Mouse (Mus musculus) kidney, adult 18-20 months (tissue): ENCODE measurements around the gene Gm13090.

Experiments used
- DNase-seq: peaks from one replicate; pipeline ENCODE4 v3.0.0; 2021

Gene Gm13090

GRCm38 (mm10) chr4:151103646-151104045, 14.3 kb downstream of the Gm13090 start:
- DNase-seq: no peak

DNA sequence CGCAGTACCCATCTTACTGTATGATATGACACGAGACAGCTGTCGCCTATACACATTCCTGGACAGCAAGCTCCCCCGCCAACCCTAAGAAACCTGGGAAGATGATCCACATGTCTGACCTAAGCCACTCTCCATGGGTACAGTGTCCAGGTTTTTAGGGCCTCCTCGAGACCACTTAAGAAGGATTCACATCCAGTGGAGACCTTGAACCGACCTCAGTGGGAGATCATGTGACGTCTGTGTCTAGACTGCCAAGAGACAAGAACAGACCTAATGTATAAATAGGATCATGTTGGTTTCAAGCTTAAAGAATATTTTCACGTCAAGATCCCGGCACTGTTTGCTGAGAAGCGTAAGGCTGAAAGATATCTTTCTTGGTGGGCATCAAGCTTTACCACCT, 14.8 kb downstream of the Gm13090 start:
- no peak for DNase-seq

DNA sequence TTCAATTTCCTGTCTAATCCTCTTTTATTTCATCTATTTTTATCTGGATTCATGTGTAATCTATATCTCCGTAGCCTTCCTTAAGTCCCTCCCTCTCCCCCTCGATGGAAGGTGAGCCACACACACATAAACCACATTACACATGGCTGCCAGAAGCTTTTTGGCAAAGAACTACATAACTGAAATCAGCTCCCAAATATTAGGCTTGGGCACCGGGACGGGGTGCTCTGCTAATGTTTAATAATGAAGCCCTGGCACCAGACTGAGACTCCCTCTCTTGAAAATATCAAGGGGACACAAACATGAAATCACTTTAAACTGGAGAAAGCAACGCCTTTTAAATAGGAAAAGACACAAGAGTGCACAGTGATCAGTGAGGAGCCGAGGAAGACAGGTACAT, 16.5 kb downstream of the Gm13090 start:
- no peak for DNase-seq

GRCm38 (mm10) chr4:151106468-151106867, 17.1 kb downstream of the Gm13090 start:
- DNase-seq: no peak

DNA sequence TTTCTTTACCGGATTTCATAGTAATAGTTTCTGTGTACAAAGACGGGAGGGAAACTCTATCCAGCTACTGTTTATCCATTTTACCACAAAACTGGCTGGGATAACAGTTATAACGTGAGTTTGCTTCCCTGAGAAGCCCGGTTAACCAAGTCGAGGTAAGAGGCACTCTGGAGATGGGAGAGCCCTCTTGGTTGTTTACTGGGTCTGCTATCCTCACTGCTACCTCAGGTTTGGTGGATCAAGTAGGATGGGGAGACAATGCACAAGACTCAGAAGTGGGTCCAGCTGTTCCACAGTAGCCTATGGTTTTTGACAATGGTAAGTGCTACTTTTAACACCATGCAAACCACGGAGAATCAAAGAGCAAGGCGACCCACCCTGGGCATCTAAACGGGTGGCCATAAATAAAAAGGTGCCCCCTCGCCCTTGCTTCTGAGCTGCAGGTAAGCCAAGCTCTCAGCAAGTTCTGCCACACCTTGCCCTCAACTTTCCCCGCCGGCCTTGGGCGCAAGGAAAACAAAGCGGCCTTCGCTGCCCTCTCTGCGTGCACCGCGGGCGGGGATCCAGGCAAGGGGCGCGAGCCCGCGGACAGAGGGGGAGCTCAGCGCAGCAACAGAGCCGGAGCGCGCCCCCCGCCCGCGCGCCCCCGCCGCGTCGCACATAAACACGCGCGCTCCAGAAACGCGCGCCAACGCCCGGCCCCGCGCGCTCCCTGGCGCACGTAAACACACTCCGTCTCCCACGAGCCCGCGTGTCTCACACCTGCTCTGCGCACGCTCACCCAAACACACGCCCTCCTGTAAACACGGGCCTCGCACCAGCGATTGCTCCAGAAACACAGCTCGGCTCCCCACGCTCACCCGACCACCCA, 18.0 kb downstream of the Gm13090 start:
- DNase-seq: no peak

DNA sequence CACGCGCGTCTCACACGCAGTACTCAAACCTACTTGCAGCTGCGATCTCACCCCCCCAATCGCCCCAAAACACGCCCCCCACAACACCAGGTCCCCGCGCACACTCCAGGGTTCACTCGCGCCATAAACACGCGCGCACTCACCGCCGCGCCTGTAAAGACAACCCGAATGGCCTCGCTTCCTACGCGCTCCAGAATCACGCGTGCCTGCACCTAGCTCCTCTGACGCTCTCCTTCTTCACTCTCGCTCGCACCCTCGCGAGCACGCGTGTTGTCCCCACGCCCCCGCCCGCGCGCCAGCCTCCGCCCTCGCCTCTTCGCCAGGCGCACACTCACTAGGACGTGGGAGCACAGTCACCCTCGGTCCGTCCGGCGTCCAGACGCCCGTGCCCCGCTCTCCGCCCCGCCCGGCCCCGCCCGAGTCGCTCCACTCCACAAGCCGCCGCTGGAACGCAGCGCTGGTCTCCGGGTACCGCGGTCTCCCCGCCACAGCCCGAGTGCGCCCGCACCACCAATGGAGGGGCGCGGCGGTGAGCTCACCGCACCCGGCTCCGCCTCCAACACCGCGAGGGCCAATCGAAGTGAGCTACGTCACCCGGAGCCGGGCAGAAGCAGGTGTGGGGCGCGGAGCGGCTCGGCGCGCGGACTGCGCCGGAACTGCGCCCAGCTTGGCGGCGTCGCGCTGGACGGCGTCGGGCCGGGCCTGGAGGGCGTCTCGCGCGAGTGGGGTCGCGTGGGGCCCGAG, 18.8 kb downstream of the Gm13090 start:
- peak; percentile 80 for DNase-seq

- DNase-seq: no peak
Observed at GRCm38 (mm10) chr4:151108834-151109241, 19.5 kb downstream of the Gm13090 start.

DNA sequence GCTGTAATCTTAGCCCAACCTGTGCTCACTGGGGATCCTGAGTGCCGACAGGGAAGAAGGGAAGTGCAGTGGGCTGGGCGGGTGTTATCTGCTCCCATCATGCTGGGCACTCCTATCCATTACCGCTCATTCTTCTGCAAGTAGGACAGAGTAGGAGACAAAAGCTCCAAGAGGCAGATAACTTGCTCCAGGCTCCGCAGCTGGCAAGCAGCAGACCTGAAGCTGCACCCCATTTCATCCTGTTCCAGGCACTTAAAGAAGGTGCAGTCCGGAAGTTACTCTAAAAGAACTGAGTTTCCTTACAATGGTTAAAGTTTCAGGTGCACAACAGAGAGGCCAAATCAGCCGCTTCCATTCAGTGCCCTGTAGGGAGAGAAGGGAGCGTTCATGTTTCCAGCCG, 21.9 kb downstream of the Gm13090 start:
- DNase-seq: no peak

DNA sequence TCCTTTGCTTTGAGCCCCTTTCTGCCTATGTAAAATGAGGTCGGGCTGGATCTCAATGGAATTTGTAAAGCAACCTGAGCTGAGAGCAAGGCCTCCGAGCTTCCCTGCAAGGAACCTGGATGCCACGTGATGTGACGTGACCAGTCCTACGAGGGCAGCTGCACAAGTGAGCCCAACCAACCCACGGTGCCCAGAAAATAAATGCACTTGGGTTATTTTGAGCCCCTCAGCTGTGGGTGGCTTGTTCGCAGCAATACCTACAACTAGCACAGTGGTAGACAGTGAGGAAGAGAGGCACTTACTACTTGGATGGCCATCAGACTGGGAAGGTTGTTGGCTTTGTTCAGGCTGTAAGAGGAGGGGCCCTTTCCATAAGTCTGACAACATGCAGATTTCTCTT, 25.2 kb downstream of the Gm13090 start:
- DNase-seq: no peak

DNA sequence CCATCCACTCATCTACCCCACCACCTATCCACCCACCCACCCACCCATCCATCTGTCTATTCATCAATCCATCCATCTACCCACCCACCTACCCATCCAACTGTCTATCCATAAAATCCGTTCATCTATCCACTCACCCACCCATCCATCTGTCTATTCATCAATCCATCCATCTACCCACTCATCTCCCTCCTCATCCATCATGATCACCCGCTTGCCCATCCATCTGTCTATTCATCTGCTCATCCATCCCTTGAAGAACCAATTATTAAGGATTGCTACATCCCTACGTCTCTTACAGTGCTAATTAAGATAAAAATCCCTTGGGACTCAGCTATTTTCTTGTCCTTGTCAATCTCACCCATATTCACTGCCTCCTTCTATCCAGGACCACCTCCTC, 29.5 kb downstream of the Gm13090 start:
- no peak for DNase-seq

DNA sequence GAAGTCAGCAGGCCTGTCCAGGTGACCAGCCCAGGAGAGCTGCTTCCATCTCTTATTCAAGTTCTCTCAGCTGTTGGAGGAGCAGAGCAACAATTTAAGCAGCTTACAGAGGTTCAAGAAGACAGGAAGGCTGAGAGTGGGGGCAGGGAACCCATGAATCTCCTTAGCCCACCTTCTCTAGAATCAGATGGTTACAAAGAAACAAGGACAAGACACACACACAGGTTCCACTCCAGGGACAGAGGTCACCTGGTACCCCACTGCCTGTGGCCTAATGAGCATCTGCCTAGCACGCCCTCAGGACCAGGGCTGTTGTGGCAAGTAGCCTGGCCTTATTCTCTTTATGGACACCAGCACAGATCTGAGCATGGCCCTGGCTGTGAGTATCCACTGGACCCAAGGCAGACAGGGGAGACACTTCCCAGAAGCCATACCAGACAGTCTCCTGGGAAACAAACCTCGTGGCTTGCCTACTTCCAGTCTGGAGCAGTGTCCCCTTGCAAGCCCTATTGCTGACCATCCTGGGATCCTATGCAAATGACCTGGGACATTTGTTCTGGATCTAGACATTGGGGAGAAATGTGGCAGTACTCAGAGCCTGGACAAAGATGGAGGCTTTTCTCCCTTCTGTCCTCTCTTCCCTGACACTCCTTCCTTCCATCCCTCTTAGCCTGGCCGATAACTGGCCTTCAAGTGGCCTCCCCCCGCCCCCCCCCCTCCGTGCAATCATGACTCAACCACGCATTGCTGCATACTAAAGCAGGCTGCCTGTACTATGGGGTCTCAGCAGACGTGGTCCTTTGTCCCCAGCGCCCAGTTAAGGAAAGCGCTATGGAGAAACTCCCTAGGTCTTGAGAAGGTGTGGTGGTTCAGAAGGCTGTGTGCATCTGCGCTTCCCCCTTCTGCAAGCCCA, 38.5 kb downstream of the Gm13090 start:
- no peak for DNase-seq

- DNase-seq: peak; percentile 22
Observed at GRCm38 (mm10) chr4:151128641-151129541, 39.5 kb downstream of the Gm13090 start.

GRCm38 (mm10) chr4:151129725-151130557, 40.6 kb downstream of the Gm13090 start:
- no peak for DNase-seq

DNA sequence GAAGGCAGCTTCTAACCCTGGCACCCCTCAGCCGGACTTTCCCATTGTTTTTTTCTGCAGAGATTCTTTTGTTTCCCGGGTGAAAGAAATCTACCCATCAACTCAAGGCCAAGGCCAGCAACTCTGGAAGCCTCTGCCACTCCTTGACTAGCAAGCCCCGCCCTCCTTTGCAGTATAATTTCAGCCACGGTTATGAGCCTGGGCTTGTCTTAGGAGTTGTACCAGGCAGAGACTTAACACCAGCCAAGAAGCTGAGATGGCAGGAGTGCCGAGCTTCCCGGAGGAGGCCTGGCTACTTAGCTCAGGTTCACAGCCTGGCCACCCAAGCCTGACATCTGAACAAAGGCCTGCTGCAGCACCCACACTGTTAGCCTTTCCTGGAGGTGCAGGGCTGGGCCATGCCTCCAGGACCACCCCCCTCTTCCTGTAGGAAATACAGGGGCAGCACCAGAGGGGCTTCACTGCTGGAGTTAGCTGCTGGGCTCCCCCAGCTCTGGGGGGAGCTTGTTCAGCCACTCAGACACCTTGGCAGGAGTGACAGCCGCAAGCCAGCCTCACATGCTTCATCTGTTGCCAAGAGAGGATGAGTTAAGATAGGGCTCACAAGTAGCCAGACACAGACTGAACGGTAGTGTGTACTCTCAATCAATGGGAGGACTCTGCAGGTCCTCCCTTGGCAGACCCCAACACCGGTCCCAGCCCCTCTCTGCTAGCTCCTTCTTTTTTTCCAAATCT, 41.6 kb downstream of the Gm13090 start:
- no peak for DNase-seq

GRCm38 (mm10) chr4:151132493-151132892, 43.1 kb downstream of the Gm13090 start:
- no peak for DNase-seq

DNA sequence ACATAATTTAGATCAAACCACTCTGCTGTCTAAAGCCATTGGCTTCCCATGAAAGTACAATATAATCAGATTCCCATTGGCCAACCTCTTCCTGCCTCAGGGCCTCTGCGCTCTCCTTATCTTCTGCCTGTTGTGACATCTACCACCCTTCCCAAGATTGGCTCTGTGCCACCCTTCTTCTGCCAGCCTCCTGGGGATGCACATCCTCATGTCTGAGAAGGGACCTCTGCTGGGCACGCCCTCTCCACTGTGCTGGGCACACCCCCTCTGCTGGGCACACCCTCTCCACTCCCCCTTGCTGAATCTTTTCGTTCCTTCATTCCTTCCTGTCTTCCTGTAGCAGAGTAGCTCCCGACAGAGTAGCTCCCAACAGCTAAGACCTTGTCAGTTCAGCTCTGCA, 44.4 kb downstream of the Gm13090 start:
- DNase-seq: no peak

DNA sequence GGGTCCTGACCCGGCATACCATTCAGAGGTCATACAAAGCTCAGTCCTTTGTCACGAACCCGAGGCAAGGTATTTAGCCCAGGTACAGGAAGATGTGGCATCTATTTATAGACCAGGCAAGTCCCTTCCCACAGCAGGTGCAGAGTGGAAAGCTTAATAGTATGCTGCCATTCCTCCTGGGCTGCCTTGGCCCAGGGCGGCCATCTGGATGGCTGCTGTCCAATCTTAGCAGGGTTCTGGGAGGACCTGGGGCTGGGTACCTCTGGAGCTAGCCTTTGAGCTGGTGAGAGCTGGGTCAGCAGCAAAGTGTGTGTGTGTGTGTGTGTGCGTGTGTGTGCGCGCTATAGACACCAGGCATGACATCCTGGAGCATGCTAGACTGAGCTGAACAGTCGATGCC, 46.1 kb downstream of the Gm13090 start:
- DNase-seq: no peak

DNA sequence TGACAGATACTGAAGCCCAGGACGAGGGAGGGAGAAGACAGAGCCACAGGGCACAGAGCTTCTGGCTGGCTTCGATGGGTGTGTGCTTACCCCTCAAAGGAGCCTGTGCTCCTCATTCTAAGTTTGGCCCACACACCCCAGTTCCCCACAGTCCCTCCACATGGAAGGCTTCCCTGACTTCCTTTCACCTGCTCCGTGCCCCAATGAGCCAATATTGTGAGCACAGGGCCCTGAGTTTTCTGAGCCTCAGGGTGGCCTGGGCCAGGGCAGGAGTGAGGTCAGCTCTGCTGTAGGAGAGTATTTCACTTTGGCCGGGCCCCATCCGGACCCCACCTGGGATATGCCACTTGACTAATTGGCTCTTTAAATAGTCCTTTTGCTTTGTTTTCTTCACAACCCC, 48.3 kb downstream of the Gm13090 start:
- DNase-seq: no peak

- DNase-seq: peak; percentile 12
Observed at GRCm38 (mm10) chr4:151138135-151138534, 48.8 kb downstream of the Gm13090 start.

GRCm38 (mm10) chr4:151138586-151138985, 49.2 kb downstream of the Gm13090 start:
- no peak for DNase-seq
